Mouse (Mus musculus) stomach, postnatal 0 days (tissue): ENCODE measurements at regions not wholly inside any gene's neighbourhood (a gene's known extent, or its start where the extent isn't known, plus 50 kb on each side); places are given as distances from the start of the nearest gene placed in this dataset.

Experiments
- ATAC-seq: fragments of 200-750 bp; cut with Nextera tagmentation; 2 replicates; pipeline ENCODE4 v1.8.0; 2017; ENCODE audit not compliant: low FRiP score, low TSS enrichment
- DNase-seq: peaks from one replicate; pipeline ENCODE4 v3.0.0-alpha.2; 2016; ENCODE audit warnings: low spot score
- H3K27ac ChIP-seq: fragments of 300-500 bp; sonication (generic); replicated peaks from 2 replicates; pipeline ENCODE4 v1.5.1; 2014; ENCODE audit warnings: mild to moderate bottlenecking, control low read depth
- H3K27me3 ChIP-seq: fragments of 300-500 bp; sonication (generic); 2 replicates; pipeline ENCODE4 v1.6.1; 2014; ENCODE audit warnings: low read length; ENCODE audit not compliant: control insufficient read depth, insufficient read depth
- H3K36me3 ChIP-seq: fragments of 300-500 bp; sonication (generic); 2 replicates; pipeline ENCODE4 v1.6.1; 2014; ENCODE audit warnings: low read length, mixed read lengths; ENCODE audit not compliant: control insufficient read depth, insufficient read depth
- H3K4me1 ChIP-seq: fragments of 300-500 bp; sonication (generic); replicated peaks from 2 replicates; pipeline ENCODE4 v1.6.1; 2014; ENCODE audit warnings: antibody characterized with exemption; ENCODE audit not compliant: control insufficient read depth, insufficient read depth
- H3K4me2 ChIP-seq: fragments of 300-500 bp; sonication (generic); replicated peaks from 2 replicates; pipeline ENCODE4 v1.6.1; 2014; ENCODE audit warnings: low read depth, mild to moderate bottlenecking, control low read depth, moderate library complexity
- H3K4me3 ChIP-seq: fragments of 300-500 bp; sonication (generic); 2 replicates; pipeline ENCODE4 v1.5.1; 2014; ENCODE audit warnings: low read depth, low read length, control low read depth
- H3K9ac ChIP-seq: fragments of 300-500 bp; sonication (generic); 2 replicates; pipeline ENCODE4 v1.6.1; 2014; ENCODE audit warnings: mild to moderate bottlenecking, low read length, control low read depth, mixed read lengths
- H3K9me3 ChIP-seq: fragments of 300-500 bp; sonication (generic); 2 replicates; pipeline ENCODE4 v1.6.1; 2016; ENCODE audit warnings: low read length; ENCODE audit not compliant: control insufficient read depth
- CTCF ChIP-seq: IDR thresholded peaks from 2 replicates; pipeline ENCODE4 v1.5.1; 2016; ENCODE audit warnings: antibody characterized with exemption, low read depth, mild to moderate bottlenecking, moderate library complexity
- EP300 ChIP-seq: optimal IDR thresholded peaks from 2 replicates; pipeline ENCODE3; 2016; ENCODE audit warnings: antibody characterized with exemption
- WGBS: fragments of 180-500 bp; shearing (Covaris S2); extraction: QIAGEN DNeasy Blood & Tissue Kit; methylation state at CpG from one replicate; pipeline ENCODE4 v1.1.7; 2014; 5-methylcytosine and 5-hydroxymethylcytosine counted together

DNA sequence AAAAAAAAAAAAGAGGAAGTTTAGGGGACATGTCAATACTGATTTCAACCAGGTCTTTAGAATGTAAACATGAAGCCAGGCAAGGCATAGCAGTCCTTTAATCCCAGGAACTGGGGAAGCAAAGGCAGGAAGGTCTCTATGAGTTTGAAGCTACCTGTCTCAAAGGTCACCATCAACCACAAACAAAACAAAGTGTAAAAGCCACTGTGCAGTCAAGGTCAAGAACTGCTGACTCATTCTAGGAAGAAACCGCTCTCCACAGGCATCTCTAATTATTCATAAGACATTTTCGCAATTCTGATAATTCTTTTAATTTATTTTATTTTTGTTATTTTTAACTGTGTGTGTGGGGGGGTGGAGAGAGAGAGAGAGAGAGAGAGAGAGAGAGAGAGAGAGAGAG is 364.0 kb downstream of the Cntnap4 start:
- no peaks in the 10 kb centered on the region for H3K27me3 ChIP-seq
- no peaks in the 10 kb centered on the region for H3K4me1 ChIP-seq
- H3K9ac ChIP-seq = no peak overlapping the region
- H3K36me3 ChIP-seq = no peaks in the 10 kb centered on the region
- no peak for DNase-seq
- no peak overlapping the region for H3K4me3 ChIP-seq
- H3K9me3 ChIP-seq = no peaks in the 10 kb centered on the region
- TF ChIP-seq EP300 (no peak), CTCF (no peak)
- WGBS = 76% methylated on average over 2 of the region's 2 CpGs
- no peak overlapping the region for H3K27ac ChIP-seq
- no peak overlapping the region for H3K4me2 ChIP-seq
- no peak for ATAC-seq

DNA sequence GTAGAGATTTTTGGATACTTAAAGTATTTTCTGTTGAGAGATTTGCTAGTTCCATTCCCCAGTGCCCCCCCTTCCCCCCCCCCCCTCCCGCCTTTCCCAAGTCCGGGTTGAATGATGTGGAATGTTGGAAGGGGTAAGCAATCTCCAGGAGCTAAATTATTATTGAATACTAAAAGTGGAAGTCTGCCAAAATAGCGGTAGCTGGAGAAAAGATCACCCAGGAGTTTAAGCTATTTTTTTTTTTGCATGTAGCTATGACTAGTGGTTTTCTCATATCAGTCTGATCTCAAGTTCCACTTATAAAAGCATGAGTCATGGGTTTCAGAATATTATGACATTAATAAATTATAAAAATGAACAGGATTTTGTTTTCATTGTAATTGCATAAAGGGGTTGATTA is 365.6 kb downstream of the Cntnap4 start:
- TF ChIP-seq CTCF (no peak), EP300 (no peak)
- WGBS = 26% methylated on average over 3 of the region's 3 CpGs
- Histone ChIP-seq H3K4me2 (no peak overlapping the region), H3K9ac (no peak overlapping the region), H3K27ac (no peak overlapping the region), H3K4me3 (no peak overlapping the region), H3K9me3 (no peaks in the 10 kb centered on the region), H3K36me3 (no peaks in the 10 kb centered on the region), H3K27me3 (no peaks in the 10 kb centered on the region), H3K4me1 (no peaks in the 10 kb centered on the region)
- no peak for ATAC-seq
- no peak for DNase-seq

GRCm38 (mm10) chr8:112935897-112936719 is 366.3 kb downstream of the Cntnap4 start:
- 67% methylated on average over 9 of the region's 9 CpGs for WGBS
- no peaks in the 10 kb centered on the region for H3K9me3 ChIP-seq
- ATAC-seq (no peak), DNase-seq (no peak)
- no peaks in the 10 kb centered on the region for H3K27me3 ChIP-seq
- H3K4me2 ChIP-seq = no peak overlapping the region
- no peak overlapping the region for H3K9ac ChIP-seq
- no peak overlapping the region for H3K27ac ChIP-seq
- H3K4me3 ChIP-seq = no peak overlapping the region
- TF ChIP-seq CTCF = no peak
- no peak for TF ChIP-seq EP300
- H3K36me3 ChIP-seq = no peaks in the 10 kb centered on the region
- H3K4me1 ChIP-seq = no peaks in the 10 kb centered on the region

GRCm38 (mm10) chr8:112972418-112972817 is 402.6 kb downstream of the Cntnap4 start:
- no peak overlapping the region for H3K27ac ChIP-seq
- H3K27me3 ChIP-seq = no peaks in the 10 kb centered on the region
- no peak overlapping the region for H3K4me2 ChIP-seq
- H3K9me3 ChIP-seq = no peaks in the 10 kb centered on the region
- no peak for ATAC-seq
- H3K4me3 ChIP-seq = no peak overlapping the region
- no peaks in the 10 kb centered on the region for H3K4me1 ChIP-seq
- peak; percentile 87 for TF ChIP-seq CTCF
- TF ChIP-seq EP300 = no peak
- DNase-seq = peak; percentile 72
- no peaks in the 10 kb centered on the region for H3K36me3 ChIP-seq
- WGBS = 6% methylated on average over 6 of the region's 6 CpGs
- no peak overlapping the region for H3K9ac ChIP-seq

GRCm38 (mm10) chr8:112975734-112976133 is 405.9 kb downstream of the Cntnap4 start:
- Histone ChIP-seq H3K4me1 (no peaks in the 10 kb centered on the region), H3K27ac (no peak overlapping the region), H3K27me3 (no peaks in the 10 kb centered on the region), H3K4me2 (no peak overlapping the region), H3K9me3 (no peaks in the 10 kb centered on the region), H3K36me3 (no peaks in the 10 kb centered on the region), H3K4me3 (no peak overlapping the region), H3K9ac (no peak overlapping the region)
- no peak for ATAC-seq
- TF ChIP-seq EP300 (no peak), CTCF (no peak)
- WGBS = 91% methylated on average over 2 of the region's 2 CpGs
- no peak for DNase-seq

- DNase-seq (no peak), ATAC-seq (no peak)
- TF ChIP-seq EP300 = no peak
- TF ChIP-seq CTCF = no peak
- WGBS = 84% methylated on average over 2 of the region's 2 CpGs
- Histone ChIP-seq H3K4me2 (no peak overlapping the region), H3K9me3 (no peaks in the 10 kb centered on the region), H3K4me1 (no peaks in the 10 kb centered on the region), H3K4me3 (no peak overlapping the region), H3K9ac (no peak overlapping the region), H3K27me3 (no peaks in the 10 kb centered on the region), H3K36me3 (no peaks in the 10 kb centered on the region), H3K27ac (no peak overlapping the region)
These were observed 406.5 kb downstream of the Cntnap4 start for GRCm38 (mm10) chr8:112976312-112976711.
